In genomic region chr10:8028840-8029239, GRCm38 (mm10) we compare ENCODE assay signal across 9 mouse cellular contexts.
DNase-seq lines count a peak whose midpoint lies in the region; ATAC-seq and TF ChIP-seq lines count a peak whose summit lies in the region.
"Had no signal": no experiment of that assay in that cellular context is flagged by ENCODE, and none has a peak within 500 bp of the region (broad histone marks: within the 10 kb centered on the region; RNA-seq: fewer than 3 reads in every experiment).

No protein-coding gene starts in this region.

- TF ChIP-seq RAD21 in MEL (IDR thresholded peaks at IDR 0.05; ENCODE audit: low read depth, low read length), result no peak

- no peaks in the 10 kb centered on the region for H3K79me2 ChIP-seq in MEL (ENCODE audit: control insufficient read depth, insufficient read depth, low read length, poor library complexity)

- peaks cover 13% of the 10 kb centered on the region for H3K4me1 ChIP-seq in heart, embryonic 10.5 days
- peaks cover 16 to 35% of the 10 kb centered on the region in 2 experiments for H3K4me1 ChIP-seq in MEL (ENCODE audit: control insufficient read depth in 1 of 2, insufficient read depth in 2 of 2, low read length in 2 of 2)
- H3K4me1 ChIP-seq in forebrain, embryonic 12.5 days, result peaks cover 4% of the 10 kb centered on the region

- WGBS in heart, embryonic 10.5 days, result 54% methylated on average over 2 of the region's 2 CpGs
- 84% methylated on average over 2 of the region's 2 CpGs for WGBS in forebrain, embryonic 12.5 days

- TF ChIP-seq POLR2A in MEL (IDR thresholded peaks at IDR 0.05; ENCODE audit: control insufficient read depth in 1 of 2, insufficient read depth in 1 of 2, low read depth in 1 of 2, low read length in 2 of 2, poor library complexity in 1 of 2), result no peak

- no peak overlapping the region for H3K4me3 ChIP-seq in heart, embryonic 10.5 days
- H3K4me3 ChIP-seq in MEL (ENCODE audit: control insufficient read depth in 1 of 2, insufficient read depth in 1 of 2, low read depth in 2 of 2, low read length in 2 of 2), result no peak overlapping the region
- no peak overlapping the region for H3K4me3 ChIP-seq in forebrain, embryonic 12.5 days (replicated peaks)

- H3K36me3 ChIP-seq in heart, embryonic 10.5 days, result no peaks in the 10 kb centered on the region
- peaks cover 0 to 41% of the 10 kb centered on the region in 2 experiments; a peak in 2 of 4 replicates for H3K36me3 ChIP-seq in MEL (ENCODE audit: control insufficient read depth in 1 of 2, insufficient read depth in 2 of 2, low read length in 2 of 2)
- no peaks in the 10 kb centered on the region for H3K36me3 ChIP-seq in forebrain, embryonic 12.5 days (replicated peaks)

- no peak overlapping the region for H3K9ac ChIP-seq in MEL (ENCODE audit: control insufficient read depth, low read depth, low read length, poor library complexity, severe bottlenecking)
- no peak overlapping the region for H3K9ac ChIP-seq in forebrain, embryonic 12.5 days
- H3K9ac ChIP-seq: forebrain, postnatal 0 days had no signal

- no peaks in the 10 kb centered on the region for H3K27me3 ChIP-seq in heart, embryonic 10.5 days (ENCODE audit: insufficient read depth, poor library complexity, severe bottlenecking)
- no peaks in the 10 kb centered on the region for H3K27me3 ChIP-seq in MEL (ENCODE audit: control insufficient read depth in 1 of 2, insufficient read depth in 2 of 2, low read length in 2 of 2)
- H3K27me3 ChIP-seq in forebrain, embryonic 12.5 days, result no peaks in the 10 kb centered on the region

- no peaks in the 10 kb centered on the region for H3K9me3 ChIP-seq in heart, embryonic 10.5 days
- H3K9me3 ChIP-seq in MEL (replicated peaks; ENCODE audit: insufficient read depth, low read length), result no peaks in the 10 kb centered on the region
- H3K9me3 ChIP-seq in forebrain, embryonic 12.5 days, result no peaks in the 10 kb centered on the region

- intact Hi-C loops in heart, postnatal 10 days (cut with DNase I), result no loop called here

- TF ChIP-seq CTCF in MEL (IDR thresholded peaks at IDR 0.05 in 2 of 3, conservative IDR thresholded peaks at IDR 0.05 in 1 of 3; ENCODE audit: control insufficient read depth in 1 of 3, insufficient read depth in 1 of 3, low read depth in 2 of 3, low read length in 3 of 3, poor library complexity in 1 of 3, severe bottlenecking in 1 of 3), result no peak

- peak; percentile 32 to 68; a peak in 3 of 4 replicates for TF ChIP-seq EP300 in MEL (IDR thresholded peaks at IDR 0.05; ENCODE audit: low read depth in 1 of 2, low read length in 2 of 2)

- no peak for ATAC-seq in inflammation-experienced regulatory T-cells, adult 6 months
- no peak for ATAC-seq in forebrain, embryonic 12.5 days (ENCODE audit: low FRiP score)
- ATAC-seq: forebrain, postnatal 0 days had no signal

- DNase-seq in heart, adult 9 months (ENCODE audit: low spot score in 2 of 2), result peak; percentile 4 to 14
- no peak for DNase-seq in heart, embryonic 10.5 days (ENCODE audit: low spot score)
- peak; percentile 74 for DNase-seq in MEL (ENCODE audit: low read depth, low spot score)
- DNase-seq in heart, postnatal 10 days, result peak; percentile 12 to 18
- DNase-seq in kidney, postnatal 25 days, result peak; percentile 43 to 56
- DNase-seq in gastrocnemius, postnatal 10 days, result no peak
- DNase-seq: forebrain, postnatal 0 days had no signal

- H3K27ac ChIP-seq in heart, embryonic 10.5 days, result no peak overlapping the region; the same call in 1 of the 2 replicates
- peak overlapping the region; percentile 30 for H3K27ac ChIP-seq in MEL (ENCODE audit: control insufficient read depth, low read depth, low read length)
- no peak overlapping the region for H3K27ac ChIP-seq in forebrain, embryonic 12.5 days

- no peak overlapping the region for H3K4me2 ChIP-seq in forebrain, embryonic 12.5 days

TF ChIP-seq in MEL, 35 proteins besides CTCF, POLR2A, EP300 and RAD21:
- TF ChIP-seq SIN3A (IDR thresholded peaks at IDR 0.05; ENCODE audit: low read length) (no peak; the same call in 1 of the 2 replicates), E2F4 (IDR thresholded peaks at IDR 0.05; ENCODE audit: borderline replicate concordance, low read depth, low read length) (no peak), NELFE (IDR thresholded peaks at IDR 0.05; ENCODE audit: low read depth, low read length) (no peak), GATA1 (IDR thresholded peaks at IDR 0.05; ENCODE audit: low read depth, low read length) (no peak), MAZ (IDR thresholded peaks at IDR 0.05; ENCODE audit: low read depth, low read length) (no peak), TAL1 (IDR thresholded peaks at IDR 0.05; ENCODE audit: low read length) (no peak), TBP (IDR thresholded peaks at IDR 0.05; ENCODE audit: low read depth, low read length) (no peak), POLR2AphosphoS2 (IDR thresholded peaks at IDR 0.05; ENCODE audit: low read length) (no peak), NRF1 (IDR thresholded peaks at IDR 0.05; ENCODE audit: insufficient read depth, low read depth, low read length, poor library complexity, severe bottlenecking) (no peak), MEF2A (IDR thresholded peaks at IDR 0.05; ENCODE audit: extremely low read depth, insufficient replicate concordance, low read depth, low read length, poor library complexity, severe bottlenecking) (no peak), GABPA (IDR thresholded peaks at IDR 0.05; ENCODE audit: low read depth, low read length) (no peak), CHD1 (IDR thresholded peaks at IDR 0.05; ENCODE audit: low read depth, low read length) (no peak), ETS1 (IDR thresholded peaks at IDR 0.05; ENCODE audit: low read depth, low read length) (peak; percentile 44; the same call in 1 of the 2 replicates), UBTF (IDR thresholded peaks at IDR 0.05; ENCODE audit: borderline replicate concordance, insufficient read depth, low read depth, low read length) (no peak), POLR2AphosphoS5 (IDR thresholded peaks at IDR 0.05; ENCODE audit: borderline replicate concordance, low read depth, low read length) (no peak), USF2 (IDR thresholded peaks at IDR 0.05; ENCODE audit: borderline replicate concordance in 1 of 2, insufficient read depth in 1 of 2, low read depth in 1 of 2, low read length in 2 of 2) (no peak), RCOR1 (IDR thresholded peaks at IDR 0.05; ENCODE audit: low read depth, low read length) (peak; percentile 48; the same call in 1 of the 2 replicates)

Comparison
In these comparisons a context has a peak if more than half of its experiments do, and no peak if none do; other contexts are left out.
1. DNase-seq: peak in heart, adult 9 months (2 of 2), MEL (single experiment), heart, postnatal 10 days (2 of 2) and kidney, postnatal 25 days (2 of 2); none in heart, embryonic 10.5 days (single experiment) and gastrocnemius, postnatal 10 days (single experiment).